Mouse (Mus musculus) cortical plate, adult 2 months (tissue): ENCODE results near the gene Phka2.

Experiments
- CTCF ChIP-seq: fragments of 200-500 bp; IDR thresholded peaks from 2 replicates; pipeline ENCODE4 v1.5.1; 2011; ENCODE audit warnings: mild to moderate bottlenecking, control low read depth, low read length; ENCODE audit not compliant: insufficient read depth; ENCODE audit errors: extremely low read depth
- POLR2A ChIP-seq: fragments of 200-500 bp; IDR thresholded peaks from 2 replicates; pipeline ENCODE4 v1.6.1; 2011; ENCODE audit warnings: mild to moderate bottlenecking, low read length, control low read depth; ENCODE audit not compliant: insufficient read depth; ENCODE audit errors: extremely low read depth

DNA sequence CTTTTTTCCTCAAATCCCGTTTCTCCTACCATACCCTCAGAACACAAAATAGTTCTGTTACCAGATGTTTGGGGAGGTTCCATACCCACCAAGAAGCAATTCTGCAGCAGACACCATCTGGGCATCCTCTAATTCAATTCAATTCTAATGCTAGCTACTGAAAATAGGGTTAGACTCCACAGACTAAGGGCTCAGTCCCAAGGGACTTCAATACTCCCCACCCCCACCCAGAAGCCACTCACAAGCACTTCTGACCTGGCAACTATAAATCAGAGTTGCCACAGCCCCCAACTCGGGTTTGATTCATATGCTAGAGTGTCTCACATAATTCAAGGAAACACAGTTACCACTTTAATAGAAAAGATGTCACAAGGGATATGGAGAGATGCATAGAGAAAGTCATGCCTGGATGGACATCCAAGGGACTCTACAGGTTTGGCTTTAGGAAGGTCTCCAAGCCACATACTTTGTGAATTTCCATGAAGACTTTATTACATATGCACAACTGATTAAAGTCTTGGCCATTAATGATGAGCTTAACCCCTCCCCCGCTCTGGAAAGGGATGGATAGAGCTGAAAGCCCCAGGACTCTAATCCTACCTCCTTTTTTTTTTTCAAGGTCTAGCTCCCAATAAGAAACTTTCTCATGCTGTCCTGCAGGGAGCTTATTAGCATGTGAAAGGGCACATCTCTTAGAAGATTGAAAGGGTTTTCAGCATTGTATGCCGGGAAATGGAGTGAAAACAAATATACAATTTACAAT is 109.1 kb downstream of the Phka2 start:
- TF ChIP-seq POLR2A (no peak), CTCF (no peak)
